Mouse (Mus musculus) bone marrow macrophage, adult 2 months (primary cell): ENCODE results near the gene Rasgef1c.

Experiments used
- CTCF ChIP-seq: IDR thresholded peaks from 2 replicates; pipeline ENCODE4 v1.5.1; 2012; ENCODE audit warnings: low read depth, mild to moderate bottlenecking, low read length, moderate library complexity
- POLR2A ChIP-seq: IDR thresholded peaks from 2 replicates; pipeline ENCODE4 v1.6.1; 2012; ENCODE audit warnings: mild to moderate bottlenecking, low read depth, low read length, borderline replicate concordance

- no peak for TF ChIP-seq POLR2A
- no peak for TF ChIP-seq CTCF
Observed at GRCm38 (mm10) chr11:49891993-49892392, 9.6 kb upstream of the Rasgef1c start.
